Mouse (Mus musculus) common myeloid progenitor, adult 5-6 weeks (primary cell): ENCODE measurements around the gene Fam208a. TPM values are rescaled to one million over a fixed set of nuclear protein-coding genes. Genes with fewer than 3 reads are reported as not detected.

ENCODE experiments used
- total RNA-seq: library from RNA; stranded (forward); fragments of 200-1000, 187-1606 nt; gene quantifications from 2 replicates; pipeline ENCODE4 v1.2.3, GENCODE M21; 2017

The Fam208a gene
- total RNA-seq, 1 experiment from 2014 or later, result 37.9 TPM

Other genes starting within 250 kb of the Fam208a start
- 14.2 and 17.8 TPM in 2 replicates for gene Ccdc66, start 79.6 kb downstream of the Fam208a start, total RNA-seq
- gene Erc2, start 193.6 kb downstream of the Fam208a start, total RNA-seq, result not detected in 2 replicates